Mouse (Mus musculus) T-helper 2 cell (primary cell): Measurements from ENCODE around the gene Eif2a.

Experiments
- in situ Hi-C: fragments of 300-600 bp; cut with MboI, MseI; formaldehyde crosslinking; loops from one replicate; pipeline ENCODE4 v1.15.1; 2025; ENCODE audit warnings: high pct_unique_total_duplicates

The Eif2a gene

DNA sequence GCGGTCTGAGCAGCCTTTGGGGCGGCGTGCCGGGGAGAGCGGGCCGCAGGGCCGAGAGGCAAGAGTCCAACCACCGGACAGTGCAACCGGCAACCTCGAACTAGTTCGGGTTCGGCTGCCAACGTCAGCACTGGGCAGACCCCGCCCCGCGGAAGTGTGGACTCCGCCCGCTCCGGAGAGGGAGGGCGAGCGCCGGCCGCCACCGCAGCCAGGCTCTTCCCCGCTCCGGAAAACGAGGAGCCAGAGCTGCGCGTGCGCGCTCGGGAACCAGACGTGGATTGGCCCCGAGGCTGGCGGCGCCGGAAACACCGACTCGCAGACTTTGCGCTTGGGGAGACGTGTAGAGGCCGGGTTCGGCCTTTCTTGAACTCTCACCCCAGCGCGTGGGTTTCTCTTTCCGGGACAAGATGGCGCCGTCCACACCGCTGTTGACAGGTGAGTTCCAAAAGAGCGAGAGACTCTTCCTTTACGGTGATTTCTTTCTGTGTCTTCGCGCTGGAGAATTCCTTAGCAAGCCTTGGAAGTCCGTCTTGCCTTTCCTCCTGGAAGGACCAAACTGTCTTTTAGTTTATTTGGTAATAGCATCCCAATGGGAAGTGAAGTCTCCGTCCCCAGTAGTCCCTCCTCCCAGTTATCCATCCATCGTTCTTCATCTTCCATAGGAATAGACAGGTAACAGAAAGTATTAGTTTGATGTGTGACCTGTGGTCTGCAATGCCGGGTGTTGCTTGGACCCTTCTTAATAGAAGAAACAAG, at the start of gene Eif2a, which contains the start of gene Serp1:
Eif2a (plus strand) TSS at position 170 of the 756 bp plus-strand sequence.
Serp1 (minus strand) TSS at position 241 of the 756 bp plus-strand sequence.
- in situ Hi-C loops, result loop anchor here (10.0 kb wide), 1 partner anchor 111 kb away; the partner anchor contains the start of gene Tsc22d2

- in situ Hi-C loops, result no loop called here
These were observed 46.7 kb upstream of the Eif2a start for GRCm38 (mm10) chr3:58478755-58479455.

- in situ Hi-C loops, result no loop called here
These were observed 39.7 kb upstream of the Eif2a start for GRCm38 (mm10) chr3:58485883-58486282.

DNA sequence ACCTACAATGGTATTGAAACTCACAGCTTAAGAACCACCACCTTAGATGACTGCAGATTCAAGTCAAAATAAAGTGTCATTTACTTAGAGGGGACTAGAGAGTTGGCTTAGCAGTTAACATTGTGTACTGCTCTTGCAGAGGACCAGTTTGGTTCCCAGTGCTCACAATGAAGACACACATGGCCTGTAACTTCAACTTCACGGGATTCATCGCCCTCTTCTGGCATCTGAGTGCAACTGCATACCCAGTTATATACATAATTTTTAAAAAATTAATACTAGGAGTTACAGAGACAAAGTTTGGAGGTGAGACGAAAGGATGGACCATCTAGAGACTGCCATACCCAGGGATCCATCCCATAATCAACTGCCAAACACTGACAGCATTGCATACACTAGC, 38.5 kb upstream of the Eif2a start:
- in situ Hi-C loops, result no loop called here

- in situ Hi-C loops, result no loop called here
These were observed 37.4 kb upstream of the Eif2a start for GRCm38 (mm10) chr3:58487999-58488775.

DNA sequence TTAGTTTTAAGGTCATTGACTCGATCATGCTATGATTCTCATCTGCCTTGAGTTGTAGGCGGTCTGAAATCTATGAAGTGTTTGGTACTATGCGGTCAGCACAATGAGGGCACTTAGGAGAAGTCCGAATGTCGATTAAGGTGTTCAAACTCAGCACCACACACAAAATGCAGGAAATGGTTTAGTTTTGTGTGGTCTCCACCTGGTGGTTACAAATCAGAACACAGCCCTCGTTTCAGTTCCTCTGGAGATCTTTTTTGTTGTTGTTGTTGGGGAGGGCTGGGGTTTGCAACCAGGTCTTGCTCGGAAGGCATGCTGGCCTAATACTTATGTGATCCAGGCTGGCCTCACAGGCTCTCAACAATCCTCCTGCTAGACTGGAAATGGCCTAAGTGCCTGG, 34.8 kb upstream of the Eif2a start:
- in situ Hi-C loops, result loop anchor here (5.0 kb wide), 1 partner anchor 328 kb away; no protein-coding TSS in a partner anchor

- in situ Hi-C loops, result loop anchor here (5.0 kb wide), 1 partner anchor 331 kb away; no protein-coding TSS in a partner anchor
These were observed 32.0 kb upstream of the Eif2a start for GRCm38 (mm10) chr3:58493621-58494020.

GRCm38 (mm10) chr3:58501961-58502360, 23.7 kb upstream of the Eif2a start:
- in situ Hi-C loops, result no loop called here

- in situ Hi-C loops, result no loop called here
These were observed 21.8 kb upstream of the Eif2a start for GRCm38 (mm10) chr3:58503720-58504333.

- in situ Hi-C loops, result no loop called here
These were observed 20.9 kb upstream of the Eif2a start for GRCm38 (mm10) chr3:58504676-58505075.

GRCm38 (mm10) chr3:58508020-58508750, 17.4 kb upstream of the Eif2a start:
- in situ Hi-C loops, result no loop called here

- in situ Hi-C loops, result no loop called here
These were observed 14.0 kb upstream of the Eif2a start for GRCm38 (mm10) chr3:58511581-58511980.

GRCm38 (mm10) chr3:58512740-58513139, 12.9 kb upstream of the Eif2a start:
- in situ Hi-C loops, result no loop called here

DNA sequence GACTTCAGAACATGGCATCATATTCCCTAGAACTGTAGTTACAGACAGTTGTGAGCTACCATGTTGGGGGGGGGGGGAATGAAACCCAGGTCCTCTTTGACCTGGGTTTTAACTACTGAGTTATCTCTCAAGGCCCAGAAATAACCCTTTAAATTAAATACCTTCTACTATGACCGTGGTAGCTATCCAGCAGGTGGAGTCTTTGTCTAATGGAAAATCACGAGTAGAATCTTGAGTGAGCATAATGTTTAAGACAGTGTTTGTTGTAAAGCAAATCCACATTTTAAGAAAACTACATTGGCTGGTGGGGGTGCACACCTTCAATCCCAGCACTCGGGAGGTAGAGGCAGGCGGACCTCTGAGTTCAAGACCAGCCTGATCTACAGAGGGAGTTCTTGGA, 12.1 kb upstream of the Eif2a start:
- in situ Hi-C loops, result no loop called here

DNA sequence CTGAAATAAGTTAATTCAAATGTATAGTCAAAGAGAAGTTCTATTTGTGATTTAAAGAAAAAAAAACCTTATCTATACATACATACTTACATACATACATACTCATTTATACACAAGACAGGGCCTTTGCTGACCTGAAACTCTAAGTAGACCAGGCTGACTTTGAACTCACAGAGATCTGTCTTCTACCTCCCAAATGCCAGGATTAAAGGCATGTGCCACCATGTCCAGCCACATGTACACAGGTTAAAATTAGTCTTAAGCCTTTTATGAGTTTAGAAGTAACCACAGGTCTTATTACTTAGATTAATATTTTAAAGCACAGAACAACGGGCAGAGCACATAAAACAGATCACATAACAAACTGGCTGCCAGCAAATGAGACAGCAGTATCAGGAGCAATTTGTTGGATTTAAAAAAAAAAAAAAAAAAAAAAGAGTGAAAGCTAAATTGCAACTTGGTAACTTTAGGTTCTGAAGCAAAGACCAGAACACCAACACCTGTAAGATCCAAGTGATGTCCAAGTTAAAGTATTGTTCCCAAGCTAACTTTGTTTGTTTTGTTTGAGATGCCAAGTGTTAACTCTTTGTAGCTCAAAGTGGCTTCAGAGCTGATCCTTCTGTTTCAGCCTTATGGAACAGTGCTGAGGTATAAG, 9.5 kb upstream of the Eif2a start:
- in situ Hi-C loops, result no loop called here

DNA sequence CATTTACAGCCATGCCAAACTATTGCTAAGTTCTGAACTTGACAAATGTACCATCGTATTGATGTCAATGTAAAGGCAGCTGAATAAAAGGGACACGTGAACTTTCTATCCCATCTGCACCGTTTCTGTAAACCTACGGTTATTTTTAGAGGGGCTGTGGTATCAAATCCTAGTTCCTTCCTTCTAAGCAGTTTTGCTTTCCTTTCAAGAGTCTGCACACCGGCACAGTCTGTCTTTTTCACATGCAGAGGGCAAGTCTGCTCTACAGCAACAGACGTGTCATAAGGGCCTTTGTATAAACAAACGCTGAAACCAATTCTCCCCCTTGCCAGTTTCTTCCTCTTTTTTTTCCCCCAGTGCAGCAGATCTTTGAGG, 9.0 kb upstream of the Eif2a start:
- in situ Hi-C loops, result no loop called here

- in situ Hi-C loops, result no loop called here
These were observed 8.4 kb upstream of the Eif2a start for GRCm38 (mm10) chr3:58517258-58517657.

- in situ Hi-C loops, result no loop called here
These were observed 7.8 kb upstream of the Eif2a start for GRCm38 (mm10) chr3:58517800-58518199.

DNA sequence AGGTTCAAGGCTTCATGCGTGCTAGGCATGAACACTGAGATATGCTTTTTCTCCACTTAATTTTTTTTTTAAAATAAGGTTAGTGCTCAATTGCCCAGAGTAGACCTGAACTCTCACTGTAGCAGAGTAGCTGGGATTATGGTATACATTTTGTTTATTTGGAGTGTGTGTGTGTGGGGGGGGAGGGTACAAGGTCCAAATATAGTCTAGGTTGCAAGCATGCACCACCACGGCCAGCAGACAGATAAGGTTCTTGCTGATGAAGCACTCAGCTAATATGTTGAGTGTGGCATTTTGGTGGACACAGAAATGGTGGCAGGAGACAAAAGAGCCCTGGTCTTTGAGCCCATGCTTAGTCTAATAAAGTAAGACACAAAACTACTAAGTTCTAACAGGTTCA, 6.7 kb upstream of the Eif2a start:
- in situ Hi-C loops, result no loop called here

DNA sequence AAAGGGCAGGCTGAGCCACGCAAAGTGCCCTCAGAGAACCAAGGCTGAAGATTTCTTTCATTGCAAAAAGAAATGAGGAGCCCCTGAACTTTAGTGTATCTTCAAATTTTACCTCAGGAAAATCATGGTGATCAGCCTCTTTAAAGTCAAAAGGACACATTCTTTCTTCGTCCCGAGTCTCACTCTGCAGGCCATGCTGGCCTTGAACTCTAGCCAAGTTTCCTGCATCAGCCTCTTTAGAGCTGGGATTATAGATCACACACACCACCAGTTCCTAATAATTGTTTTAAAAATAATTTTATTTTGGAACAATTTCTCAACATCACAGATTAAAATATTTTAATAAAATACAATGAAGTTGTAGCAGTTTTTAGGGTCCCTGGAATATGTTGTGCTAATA, 6.1 kb upstream of the Eif2a start:
- in situ Hi-C loops, result no loop called here
